Mouse (Mus musculus) C2C12 (cell line): ENCODE measurements around the gene Slc41a3.

Experiments used
- CEBPB ChIP-seq: IDR thresholded peaks from one replicate; pipeline ENCODE4 v1.6.1; 2011; ENCODE audit warnings: low read depth, mild to moderate bottlenecking, control low read depth, moderate library complexity
- CTCF ChIP-seq: IDR thresholded peaks from one replicate; pipeline ENCODE4 v1.5.1; 2011; ENCODE audit not compliant: control insufficient read depth, insufficient read depth, insufficient read length
- MAX ChIP-seq: IDR thresholded peaks from one replicate; pipeline ENCODE4 v1.6.1; 2011; ENCODE audit warnings: mild to moderate bottlenecking, control low read depth
- USF1 ChIP-seq: IDR thresholded peaks from one replicate; pipeline ENCODE4 v1.6.1; 2011; ENCODE audit warnings: low read depth, mild to moderate bottlenecking, control low read depth, moderate library complexity

DNA sequence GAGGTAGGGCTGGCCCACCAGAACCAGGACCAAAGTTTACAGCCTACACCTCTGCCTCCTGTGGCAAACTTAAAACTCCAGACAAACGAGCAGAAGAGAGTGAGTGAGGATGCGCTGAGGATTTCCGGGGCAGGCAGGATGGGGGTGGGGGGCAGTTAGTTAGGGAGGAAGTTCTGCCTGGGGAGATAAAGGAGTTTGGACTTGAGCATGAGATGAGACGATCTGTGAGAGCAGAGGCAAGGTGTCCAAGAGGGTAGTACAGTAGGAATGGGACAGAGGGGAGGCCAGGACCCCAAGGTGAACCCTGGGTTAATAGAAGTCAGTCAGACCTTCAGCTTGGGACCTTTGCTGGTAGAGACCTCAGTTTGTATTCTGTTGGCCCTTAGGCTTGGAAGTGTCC lies 13.7 kb downstream of the Slc41a3 start:
- TF ChIP-seq CTCF: no peak
- no peak for TF ChIP-seq MAX
- no peak for TF ChIP-seq CEBPB
- no peak for TF ChIP-seq USF1
